Mouse (Mus musculus) CH12.LX (cell line): ENCODE data around the gene Samd9l. TPM values are rescaled to one million over a fixed set of nuclear protein-coding genes. Genes with fewer than 3 reads are reported as not detected.
"Not testable (repeated sequence)": the region's sequence is repeated elsewhere in the genome, so short reads cannot be mapped to it uniquely, and the experiment has no call there.

ENCODE experiments used
- DNase-seq: peaks from one replicate; pipeline ENCODE4 v3.0.0-alpha.2; 2013; ENCODE audit errors: extremely low read depth
- H3K27ac ChIP-seq: 2 replicates; pipeline ENCODE4 v1.5.1; 2012; ENCODE audit warnings: low read depth, mild to moderate bottlenecking, control low read depth, moderate library complexity; ENCODE audit not compliant: insufficient read depth
- H3K27me3 ChIP-seq: replicated peaks from 2 replicates; pipeline ENCODE3; 2012; ENCODE audit warnings: inconsistent platforms
- H3K36me3 ChIP-seq, 2 experiments: replicated peaks in 1 of 2; 2 replicates each; pipeline versions ENCODE3 to v1.6.1; 2012; ENCODE audit warnings: inconsistent platforms in 1 of 2, low read length in 1 of 2, mild to moderate bottlenecking in 1 of 2, mixed read lengths in 1 of 2, moderate library complexity in 1 of 2; ENCODE audit not compliant: control insufficient read depth in 1 of 2, insufficient read depth in 1 of 2
- H3K4me1 ChIP-seq, 2 experiments: 2 replicates each; pipeline ENCODE4 v1.6.1; 2012; ENCODE audit warnings: inconsistent platforms in 1 of 2, moderate library complexity in 1 of 2; ENCODE audit not compliant: insufficient read depth in 2 of 2, control insufficient read depth in 1 of 2
- H3K4me2 ChIP-seq: 2 replicates; pipeline ENCODE4 v1.6.1; 2012; ENCODE audit warnings: low read depth, mild to moderate bottlenecking, control low read depth; ENCODE audit not compliant: poor library complexity, insufficient read depth, severe bottlenecking
- H3K4me3 ChIP-seq, 3 experiments: fragments of 150-350 bp in 1 of 3; sonication (generic) in 1 of 3; replicated peaks in 1 of 3; 2 replicates each; pipeline versions ENCODE3 to v1.5.1; 2011 to 2012; ENCODE audit warnings: low read depth in 2 of 3, low read length in 2 of 3, mild to moderate bottlenecking in 2 of 3, moderate library complexity in 2 of 3, control low read depth in 1 of 3, improper control_type of control experiment in 1 of 3, inconsistent platforms in 1 of 3, mixed read lengths in 1 of 3; ENCODE audit not compliant: poor library complexity in 1 of 3
- H3K79me2 ChIP-seq: replicated peaks from 2 replicates; pipeline ENCODE4 v1.6.1; 2012; ENCODE audit warnings: mild to moderate bottlenecking, moderate library complexity; ENCODE audit not compliant: control insufficient read depth, poor library complexity, insufficient read depth, severe bottlenecking; ENCODE audit errors: extremely low read depth
- H3K9ac ChIP-seq: 2 replicates; pipeline ENCODE4 v1.6.1; 2012; ENCODE audit warnings: low read depth, mild to moderate bottlenecking, control low read depth, moderate library complexity; ENCODE audit not compliant: insufficient read depth
- H3K9me3 ChIP-seq: replicated peaks from 2 replicates; pipeline ENCODE3; 2012; ENCODE audit warnings: low read length, inconsistent platforms, mixed read lengths
- BHLHE40 ChIP-seq: IDR thresholded peaks from 2 replicates; pipeline ENCODE4 v1.6.1; 2011; ENCODE audit warnings: mild to moderate bottlenecking, low read depth, low read length, improper control_type of control experiment
- CHD1 ChIP-seq: IDR thresholded peaks from 2 replicates; pipeline ENCODE4 v1.6.1; 2012; ENCODE audit warnings: low read depth, low read length, improper control_type of control experiment, inconsistent platforms
- CTCF ChIP-seq, 2 experiments: IDR thresholded peaks in 1 of 2; conservative IDR thresholded peaks in 1 of 2; 2 replicates each; pipeline ENCODE4 v1.5.1; 2011 to 2012; ENCODE audit warnings: low read depth in 2 of 2, low read length in 2 of 2, improper control_type of control experiment in 1 of 2, inconsistent platforms in 1 of 2, mild to moderate bottlenecking in 1 of 2, moderate library complexity in 1 of 2
- ELF1 ChIP-seq: IDR thresholded peaks from 2 replicates; pipeline ENCODE4 v1.6.1; 2014; ENCODE audit warnings: low read depth, mild to moderate bottlenecking, inconsistent platforms, low read length, improper control_type of control experiment
- EP300 ChIP-seq: IDR thresholded peaks from 2 replicates; pipeline ENCODE4 v1.6.1; 2011; ENCODE audit warnings: low read length, improper control_type of control experiment
- IRF4 ChIP-seq: IDR thresholded peaks from 2 replicates; pipeline ENCODE4 v1.6.1; 2014; ENCODE audit warnings: low read depth, mild to moderate bottlenecking, inconsistent platforms, low read length, improper control_type of control experiment
- MAFK ChIP-seq: IDR thresholded peaks from 2 replicates; pipeline ENCODE4 v1.6.1; 2011; ENCODE audit warnings: low read length, improper control_type of control experiment; ENCODE audit not compliant: insufficient replicate concordance
- MAZ ChIP-seq: IDR thresholded peaks from 2 replicates; pipeline ENCODE4 v1.6.1; 2012; ENCODE audit warnings: low read depth, mild to moderate bottlenecking, inconsistent platforms, low read length, improper control_type of control experiment, moderate library complexity
- MEF2A ChIP-seq: IDR thresholded peaks from 2 replicates; pipeline ENCODE4 v1.6.1; 2014; ENCODE audit warnings: low read depth, mild to moderate bottlenecking, inconsistent platforms, low read length, improper control_type of control experiment, borderline replicate concordance
- PAX5 ChIP-seq: IDR thresholded peaks from 2 replicates; pipeline ENCODE4 v1.6.1; 2012; ENCODE audit warnings: low read length, inconsistent platforms, mixed read lengths
- RAD21 ChIP-seq: IDR thresholded peaks from 2 replicates; pipeline ENCODE4 v1.6.1; 2011; ENCODE audit warnings: low read depth, mild to moderate bottlenecking, low read length, improper control_type of control experiment, moderate library complexity
- RCOR1 ChIP-seq: conservative IDR thresholded peaks from 2 replicates; pipeline ENCODE4 v1.6.1; 2012; ENCODE audit warnings: low read depth, mild to moderate bottlenecking, inconsistent platforms, low read length, improper control_type of control experiment
- SMC3 ChIP-seq: IDR thresholded peaks from 2 replicates; pipeline ENCODE4 v1.6.1; 2011; ENCODE audit warnings: low read depth, low read length, improper control_type of control experiment
- USF1 ChIP-seq: IDR thresholded peaks from 2 replicates; pipeline ENCODE4 v1.6.1; 2014; ENCODE audit warnings: low read depth, mild to moderate bottlenecking, inconsistent platforms, low read length, improper control_type of control experiment
- USF2 ChIP-seq: conservative IDR thresholded peaks from 2 replicates; pipeline ENCODE4 v1.6.1; 2011; ENCODE audit warnings: low read depth, low read length, improper control_type of control experiment
- ZMIZ1 ChIP-seq: IDR thresholded peaks from 2 replicates; pipeline ENCODE4 v1.6.1; 2012; ENCODE audit warnings: low read depth, mild to moderate bottlenecking, inconsistent platforms, low read length, improper control_type of control experiment
- ZNF384 ChIP-seq: IDR thresholded peaks from 2 replicates; pipeline ENCODE4 v1.6.1; 2012; ENCODE audit warnings: low read depth, low read length, improper control_type of control experiment, inconsistent platforms
- dilution Hi-C: fragments of 300-500 bp; cut with MboI; formaldehyde crosslinking; loops from 2 replicates; pipeline ENCODE4 v1.14.3; 2020; ENCODE audit warnings: low sequenced_read_pairs; ENCODE audit not compliant: extremely low pct_unique_long_range_greater_than_20kb, extremely low pct_ligation_motif_present
- in situ Hi-C: fragments of 300-500 bp; cut with MboI; formaldehyde crosslinking; loops from 3 replicates; pipeline ENCODE4 v1.14.3; 2019; ENCODE audit warnings: low sequenced_read_pairs, low pct_ligation_motif_present, low pct_unique_long_range_greater_than_20kb, mixed read lengths
- polyA plus RNA-seq: library from polyadenylated mRNA; unstranded; fragments of >175 nt; gene quantifications from 2 replicates; pipeline ENCODE4 v1.2.1, GENCODE M21; 2012; ENCODE audit warnings: low read depth; ENCODE audit not compliant: insufficient read length
- total RNA-seq, 2 experiments: library from RNA; depleted of rRNA; stranded (reverse); fragments of 300-350 nt in 1 of 2; fragments of >200 nt in 1 of 2; gene quantifications; 2 replicates each; pipeline ENCODE4 v1.2.3; 2012 to 2014

Samd9l gene
- total and polyA plus RNA-seq, 3 experiments: 3.7 to 20.0 (median 8.2) TPM

- no peak overlapping the region for H3K9ac ChIP-seq
- H3K4me3 ChIP-seq: no peak overlapping the region
- in situ Hi-C loops (no loop called here), dilution Hi-C loops (no loop called here)
- H3K36me3 ChIP-seq: peaks cover 0 to 31% of the 10 kb centered on the region in 2 experiments
- H3K27me3 ChIP-seq: no peaks in the 10 kb centered on the region
- DNase-seq: no peak
- H3K4me2 ChIP-seq: no peak overlapping the region
- no peak overlapping the region for H3K27ac ChIP-seq
- H3K4me1 ChIP-seq: no peaks in the 10 kb centered on the region
- no peaks in the 10 kb centered on the region for H3K9me3 ChIP-seq
- TF ChIP-seq MAFK: no peak
- TF ChIP-seq ELF1: no peak
- no peak for TF ChIP-seq RAD21
- no peak for TF ChIP-seq USF1
- no peak for TF ChIP-seq BHLHE40
- TF ChIP-seq CHD1: no peak
- TF ChIP-seq ZMIZ1: no peak
- no peak for TF ChIP-seq PAX5
- TF ChIP-seq MAZ: no peak
- no peak for TF ChIP-seq ZNF384
- TF ChIP-seq USF2: no peak
- H3K79me2 ChIP-seq: no peaks in the 10 kb centered on the region
Observed at GRCm38 (mm10) chr6:3369527-3369926, 29.8 kb downstream of the Samd9l start.

GRCm38 (mm10) chr6:3365609-3366008 is 33.8 kb downstream of the Samd9l start:
- dilution Hi-C loops, H3K9me3 ChIP-seq, H3K27me3 ChIP-seq, H3K4me3 ChIP-seq, H3K4me2 ChIP-seq, in situ Hi-C loops, H3K9ac ChIP-seq, H3K36me3 ChIP-seq, H3K79me2 ChIP-seq, H3K4me1 ChIP-seq, H3K27ac ChIP-seq, DNase-seq: not testable (repeated sequence)

- H3K9ac ChIP-seq, in situ Hi-C loops, dilution Hi-C loops, H3K4me3 ChIP-seq, H3K9me3 ChIP-seq, H3K27me3 ChIP-seq, H3K36me3 ChIP-seq, H3K27ac ChIP-seq, H3K4me1 ChIP-seq, H3K79me2 ChIP-seq, H3K4me2 ChIP-seq: not testable (repeated sequence)
- TF ChIP-seq RCOR1 (0 out of 2 replicates have a peak, but pooled peaks have one; percentile 6), CTCF (conservative IDR thresholded peaks at IDR 0.05 in 1 of 2, IDR thresholded peaks at IDR 0.05 in 1 of 2; ENCODE audit: low read depth in 2 of 2, low read length in 2 of 2) (peak in 1 of 2 experiments; percentile 68; a peak in 2 of 4 replicates), ZNF384 (peak; percentile 95), MEF2A (peak; percentile 72), IRF4 (peak; percentile 88), SMC3 (peak; percentile 56), BHLHE40 (0 out of 2 replicates have a peak, but pooled peaks have one; percentile 35), EP300 (peak; percentile 92), RAD21 (peak; percentile 68)
- DNase-seq: peak; percentile 75
Observed at GRCm38 (mm10) chr6:3345924-3346597, 53.3 kb downstream of the Samd9l start.

- H3K79me2 ChIP-seq, H3K36me3 ChIP-seq, dilution Hi-C loops, H3K27ac ChIP-seq, H3K4me2 ChIP-seq, DNase-seq, H3K9me3 ChIP-seq, H3K9ac ChIP-seq, H3K4me3 ChIP-seq, in situ Hi-C loops, H3K4me1 ChIP-seq, H3K27me3 ChIP-seq: not testable (repeated sequence)
Observed at GRCm38 (mm10) chr6:3345043-3345639, 54.2 kb downstream of the Samd9l start.
